Mouse (Mus musculus) heart, postnatal 0 days (tissue): ENCODE measurements around the gene Palm2.

Experiments used
- CTCF ChIP-seq: IDR thresholded peaks from 2 replicates; pipeline ENCODE4 v1.5.1; 2016; ENCODE audit warnings: antibody characterized with exemption, control low read depth, low read depth
- EP300 ChIP-seq: IDR thresholded peaks from 2 replicates; pipeline ENCODE4 v1.6.1; 2016; ENCODE audit warnings: antibody characterized with exemption, low read depth

DNA sequence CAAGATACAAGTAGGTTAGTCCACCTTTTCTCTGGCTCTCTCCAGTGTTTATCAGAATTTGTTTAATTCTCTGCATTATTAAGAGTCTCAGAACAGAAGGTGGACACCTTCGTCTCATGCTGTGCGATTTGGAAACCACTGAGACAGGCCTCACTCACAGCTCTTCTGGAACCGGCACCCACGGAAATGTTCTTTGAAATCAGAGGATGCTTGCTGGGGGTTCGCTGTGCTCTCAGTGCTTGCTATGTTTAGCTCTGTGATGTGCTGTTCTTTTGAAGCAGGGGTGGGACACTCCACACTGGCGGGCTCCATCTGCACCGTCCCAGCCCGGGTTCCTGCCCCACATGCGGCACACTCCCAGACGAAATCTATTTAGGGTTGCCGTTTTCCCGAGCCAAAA is 222.3 kb downstream of the Palm2 start:
- no peak for TF ChIP-seq EP300
- TF ChIP-seq CTCF: no peak
